Mouse (Mus musculus): ENCODE measurements around the gene Gabrb1.

Gabrb1 gene

DNA sequence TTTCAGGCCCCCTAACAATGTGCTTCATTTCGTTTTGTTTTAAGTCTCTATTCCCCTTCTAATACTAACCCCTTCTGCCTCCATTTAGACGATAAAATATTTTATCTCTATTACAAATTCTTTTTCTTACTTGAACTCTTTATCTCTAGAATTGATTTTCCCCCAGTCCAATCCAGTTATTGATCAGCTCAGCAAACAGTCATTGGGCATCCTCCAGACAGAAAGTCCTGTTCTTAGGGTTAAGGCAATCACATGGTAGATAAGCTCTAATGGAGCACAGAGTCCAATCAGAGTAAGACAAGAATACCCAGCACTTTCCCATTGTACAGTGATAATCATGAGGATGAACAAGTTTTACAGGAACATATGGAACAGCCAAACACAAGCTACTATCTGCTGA is 172.4 kb downstream of the Gabrb1 start:
- DNase-seq (ENCODE audit: low read depth) = no peak

GRCm38 (mm10) chr5:71842241-71842640 is 184.3 kb downstream of the Gabrb1 start:
- no peak for DNase-seq (ENCODE audit: low read depth)

DNA sequence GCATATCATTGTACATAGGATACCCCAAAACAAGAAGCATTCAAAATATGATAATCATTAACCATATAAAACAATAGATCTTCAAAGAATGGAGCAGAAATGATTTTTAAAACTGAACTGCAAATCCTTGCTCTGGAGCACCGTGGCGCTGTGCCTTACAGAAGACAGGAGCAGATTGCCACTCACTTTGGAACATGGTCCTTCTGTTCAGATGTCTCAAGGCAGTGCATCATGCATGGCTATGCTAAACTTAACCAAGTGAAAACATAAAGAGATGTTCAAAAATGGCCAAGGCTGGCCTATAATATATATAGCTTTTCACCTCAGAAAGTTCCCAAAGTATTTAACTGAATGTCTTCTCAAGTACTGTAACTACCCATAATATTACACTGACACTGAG is 240.3 kb downstream of the Gabrb1 start:
- no peak for DNase-seq (ENCODE audit: low read depth)

DNA sequence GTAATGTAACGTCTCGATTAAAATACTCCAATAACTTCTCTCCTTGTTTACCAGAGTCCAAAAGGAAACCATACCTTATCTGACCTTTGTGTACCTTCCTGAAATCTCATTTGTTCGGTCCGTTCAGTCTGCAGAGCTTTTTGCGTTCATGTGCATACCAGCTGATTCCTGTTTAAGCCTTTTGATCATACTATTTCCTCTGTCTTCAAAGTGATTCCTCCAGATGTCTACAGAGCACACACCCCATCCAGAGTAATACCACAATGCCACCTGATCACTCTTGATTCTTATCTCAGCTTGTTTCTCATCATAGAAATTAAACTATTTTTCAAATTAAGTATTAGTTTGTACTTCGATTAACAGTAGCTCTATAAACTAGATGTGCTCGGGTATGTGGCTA is 245.5 kb downstream of the Gabrb1 start:
- no peak for DNase-seq (ENCODE audit: low read depth)

DNA sequence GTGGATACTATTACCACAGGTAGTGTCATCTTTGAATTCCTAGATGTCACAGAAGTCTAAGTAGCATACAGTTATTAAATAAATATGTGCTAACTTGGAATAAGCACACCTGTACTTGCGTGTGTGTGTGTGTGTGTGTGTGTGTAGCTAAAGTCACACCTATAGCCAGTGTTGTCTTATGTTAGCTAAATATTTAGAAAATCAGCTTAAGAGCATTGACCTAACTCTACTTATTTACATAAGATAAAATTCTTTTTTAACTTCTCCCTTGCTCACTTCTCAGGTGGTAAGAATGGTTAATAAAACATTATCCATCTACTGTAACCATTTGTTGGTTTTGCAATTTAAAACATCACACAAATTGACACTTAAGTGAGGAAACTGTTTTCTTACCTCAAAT is 256.1 kb downstream of the Gabrb1 start:
- DNase-seq (ENCODE audit: low read depth) = no peak

- no peak for DNase-seq (ENCODE audit: low read depth)
Measured at GRCm38 (mm10) chr5:71915711-71916110, 257.8 kb downstream of the Gabrb1 start.

GRCm38 (mm10) chr5:71917206-71917605 is 259.3 kb downstream of the Gabrb1 start:
- no peak for DNase-seq (ENCODE audit: low read depth)

DNA sequence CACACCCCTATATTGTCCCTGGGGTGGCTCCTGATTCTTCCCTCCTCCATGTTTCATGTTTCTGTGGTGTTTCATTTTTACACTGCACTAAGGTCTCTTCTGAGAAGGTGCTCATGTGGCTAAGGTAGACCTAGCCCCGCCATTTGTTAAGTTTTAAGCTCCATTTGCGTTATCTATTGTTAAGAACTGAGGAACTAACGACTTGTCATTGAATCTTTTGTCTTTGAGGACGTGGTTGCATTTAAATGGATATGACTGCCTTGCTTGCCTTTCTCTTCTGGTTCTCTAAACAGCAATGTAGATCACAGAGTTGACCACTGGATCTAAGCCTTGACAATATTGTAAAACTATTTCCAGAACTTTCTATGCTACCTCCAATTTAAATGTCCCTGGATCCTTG is 265.7 kb downstream of the Gabrb1 start:
- DNase-seq (ENCODE audit: low read depth) = no peak

DNA sequence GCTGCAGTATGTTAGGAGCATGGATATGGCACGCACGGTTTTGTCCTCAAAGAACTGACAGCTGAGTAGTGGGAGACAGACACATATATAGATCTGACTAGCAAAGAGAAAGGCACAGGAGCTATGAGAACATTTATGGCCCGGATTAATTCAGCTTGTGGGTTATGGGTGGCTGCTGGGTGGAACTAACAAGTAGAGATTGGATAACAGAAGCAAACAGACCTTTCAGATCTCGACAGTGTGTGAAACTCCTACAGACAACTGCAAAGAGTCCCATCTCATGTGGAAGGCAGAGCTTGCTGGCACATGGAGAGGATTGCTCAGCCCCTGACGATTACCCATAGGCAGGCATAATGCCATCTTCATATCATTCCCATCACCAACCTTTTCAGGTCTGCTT is 268.4 kb downstream of the Gabrb1 start:
- no peak for DNase-seq (ENCODE audit: low read depth)

DNA sequence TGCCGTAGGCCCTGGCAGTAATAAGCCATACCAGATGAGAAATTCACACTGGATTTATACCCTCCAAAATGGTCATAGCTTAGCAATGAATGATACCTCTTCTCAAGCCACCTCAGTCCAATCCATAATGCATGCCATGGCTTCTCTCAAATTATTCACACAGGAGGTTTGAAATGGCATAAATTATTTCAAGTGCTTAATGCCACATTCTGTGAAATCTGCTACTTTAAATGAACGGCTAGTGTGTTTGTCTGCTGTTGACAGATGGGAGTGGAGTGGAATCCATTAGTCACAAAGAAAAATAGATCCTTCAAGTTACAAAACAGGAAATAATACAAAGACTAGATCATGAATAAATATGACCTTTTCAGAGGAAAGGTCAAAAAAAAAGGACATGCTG is 272.1 kb downstream of the Gabrb1 start:
- DNase-seq (ENCODE audit: low read depth) = no peak

DNA sequence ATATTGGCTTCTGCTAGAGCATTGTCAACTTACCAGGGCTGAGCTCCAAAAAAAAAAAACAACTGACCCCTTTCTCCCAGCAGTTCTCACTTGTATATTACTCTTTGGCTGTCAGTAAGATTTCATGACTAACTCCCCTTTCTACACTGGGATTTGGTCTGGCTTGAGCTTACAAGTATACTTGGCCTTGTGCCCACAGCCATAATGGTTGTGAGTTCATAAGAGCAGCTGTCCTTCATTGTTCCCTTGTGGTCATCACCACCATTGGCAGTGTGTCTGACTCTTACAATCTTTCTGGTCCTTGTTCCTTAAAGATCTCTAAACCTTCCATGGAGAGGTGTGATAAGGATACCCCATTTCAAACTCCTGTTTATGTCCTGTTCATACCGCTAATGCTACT is 293.5 kb downstream of the Gabrb1 start:
- no peak for DNase-seq (ENCODE audit: low read depth)

DNA sequence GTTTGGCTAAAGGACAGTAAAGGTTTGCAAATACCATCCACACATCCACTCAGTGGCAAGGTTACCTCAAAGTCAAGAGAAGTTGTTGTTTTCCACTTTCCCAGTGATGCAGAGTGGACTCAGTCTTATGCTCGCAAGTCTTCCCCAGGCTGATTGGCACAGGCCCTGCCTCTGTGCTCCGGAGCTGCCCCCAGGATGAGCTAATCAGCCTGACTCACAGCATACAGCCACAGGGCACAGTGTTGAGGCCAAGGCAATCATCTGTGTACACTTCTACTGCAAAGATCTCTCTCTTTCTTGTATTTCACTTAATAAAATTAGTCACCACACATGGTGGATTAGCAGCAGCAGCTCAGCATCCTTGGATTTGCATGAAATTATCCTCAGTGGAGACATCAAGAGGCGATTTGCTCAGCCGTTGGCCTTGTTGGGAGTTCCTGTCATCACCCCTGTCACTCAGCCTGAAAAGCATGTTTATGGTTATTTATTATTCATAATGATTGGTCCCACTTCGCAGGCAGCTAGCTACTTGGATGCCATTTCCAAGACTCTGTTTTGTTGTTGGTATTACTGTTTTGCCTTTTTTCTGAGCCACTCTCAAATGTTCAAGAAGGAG is 297.3 kb downstream of the Gabrb1 start:
- no peak for DNase-seq (ENCODE audit: low read depth)

- no peak for DNase-seq (ENCODE audit: low read depth)
Measured at GRCm38 (mm10) chr5:71964876-71965432, 307.0 kb downstream of the Gabrb1 start.

DNA sequence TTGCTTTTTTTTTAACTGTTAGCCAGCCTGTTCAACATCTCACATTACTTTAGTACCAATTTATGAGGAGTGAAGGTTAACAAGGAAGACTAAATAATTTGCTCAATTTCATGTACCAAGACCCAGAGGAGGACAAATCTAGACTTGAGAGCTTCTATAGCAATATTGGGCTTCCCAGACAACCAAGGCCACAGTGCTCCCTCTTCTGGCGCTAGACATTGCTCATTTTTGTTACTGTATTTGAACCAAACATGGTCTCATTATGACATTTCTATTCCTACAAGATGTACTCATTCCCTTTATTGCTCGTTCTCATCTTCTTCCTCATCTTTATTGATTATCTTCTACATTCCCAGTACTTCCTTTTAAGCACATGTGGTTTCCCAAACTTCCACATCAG is 307.6 kb downstream of the Gabrb1 start:
- DNase-seq (ENCODE audit: low read depth) = no peak

- DNase-seq (ENCODE audit: low read depth) = no peak
Measured at GRCm38 (mm10) chr5:71970140-71970800, 312.4 kb downstream of the Gabrb1 start.

- DNase-seq (ENCODE audit: low read depth) = no peak
Measured at GRCm38 (mm10) chr5:71972831-71973230, 314.9 kb downstream of the Gabrb1 start.

DNA sequence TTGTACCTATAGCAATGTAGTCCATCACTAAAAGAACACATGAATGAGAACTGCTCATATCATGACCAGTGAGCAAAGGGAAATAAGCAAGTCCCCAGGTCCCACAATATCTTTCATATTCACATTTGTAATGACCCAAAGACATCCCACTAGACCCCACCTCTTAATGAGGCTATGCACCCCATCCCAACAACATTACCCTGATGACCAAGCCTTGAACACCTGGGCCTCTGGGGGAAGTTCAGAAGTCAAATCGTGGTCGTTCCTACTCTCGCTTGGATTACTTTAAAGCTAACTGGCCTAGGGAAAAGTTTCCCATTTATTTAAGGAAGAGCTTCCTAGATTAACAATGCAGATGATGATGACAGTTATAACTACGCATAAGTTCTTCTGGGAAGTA is 318.2 kb downstream of the Gabrb1 start:
- DNase-seq (ENCODE audit: low read depth) = no peak

GRCm38 (mm10) chr5:71976571-71977061 is 318.7 kb downstream of the Gabrb1 start:
- no peak for DNase-seq (ENCODE audit: low read depth)

GRCm38 (mm10) chr5:71986561-71986960 is 328.6 kb downstream of the Gabrb1 start:
- no peak for DNase-seq (ENCODE audit: low read depth)

DNA sequence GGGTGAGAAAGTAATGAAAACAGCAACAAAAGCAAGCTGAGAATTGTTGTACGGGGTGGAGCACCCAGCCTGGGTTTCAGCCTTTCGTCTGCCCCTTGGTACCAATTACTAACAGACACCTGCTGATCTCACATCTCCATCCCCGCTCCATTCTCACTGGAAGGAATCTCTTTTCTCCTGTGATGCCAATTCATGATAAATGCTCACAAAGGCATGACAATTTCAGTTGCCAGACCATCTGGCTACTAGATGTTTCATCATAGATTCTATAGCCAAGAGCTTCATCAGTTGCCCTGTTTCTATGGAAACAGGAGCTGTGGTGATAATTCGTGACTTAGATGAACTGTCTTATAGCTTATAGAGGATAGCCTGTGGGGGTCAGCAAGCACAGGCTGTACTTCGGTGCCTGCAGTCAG is 329.1 kb downstream of the Gabrb1 start:
- DNase-seq (ENCODE audit: low read depth) = no peak

DNA sequence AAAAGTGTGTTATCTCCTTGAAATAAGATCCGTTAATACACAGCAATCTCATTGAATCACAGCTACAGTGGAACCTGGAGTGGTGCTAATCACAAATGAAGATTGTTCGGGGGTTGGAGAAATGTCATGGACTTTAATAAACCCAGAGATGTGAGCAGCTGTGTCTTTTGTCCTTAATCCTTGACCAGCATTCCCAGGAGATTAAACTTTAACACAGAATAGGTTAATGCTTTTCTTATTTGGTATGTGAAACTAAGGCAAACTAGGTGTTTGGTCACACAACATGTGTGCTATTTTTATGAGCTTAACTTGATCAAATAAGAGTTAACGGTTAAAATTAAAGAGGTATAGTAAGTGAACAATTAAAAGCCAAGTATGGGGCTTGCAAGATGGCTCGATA is 341.6 kb downstream of the Gabrb1 start:
- no peak for DNase-seq (ENCODE audit: low read depth)

DNA sequence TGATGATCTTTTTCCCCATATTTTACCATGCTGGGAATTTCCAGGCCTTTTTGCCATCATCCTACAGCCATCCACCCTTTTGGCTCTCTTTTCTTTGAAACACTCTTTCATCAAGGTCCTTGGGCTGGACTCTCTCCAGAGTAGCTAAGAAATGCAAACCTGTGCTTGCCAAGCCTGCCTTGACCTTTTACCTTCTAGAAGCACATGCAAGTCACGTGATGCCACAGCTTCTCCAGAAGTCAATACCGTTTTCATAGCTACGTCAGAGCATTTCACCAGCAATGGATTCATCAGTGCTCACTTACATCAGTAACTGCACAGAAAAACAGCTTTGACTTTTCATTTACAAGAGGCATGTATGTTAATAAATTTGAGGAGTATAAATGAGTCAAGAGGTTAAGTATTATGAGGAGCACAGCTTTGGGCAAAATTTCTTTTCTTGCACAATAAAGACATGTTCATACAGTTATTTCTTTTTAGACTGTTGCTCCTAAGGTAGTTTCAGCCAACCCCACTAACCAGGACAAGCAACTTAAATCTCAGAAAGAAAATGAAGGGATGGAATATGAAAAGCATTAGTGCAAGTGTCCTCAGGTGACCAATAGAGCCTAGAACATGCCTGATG is 346.0 kb downstream of the Gabrb1 start:
- DNase-seq (ENCODE audit: low read depth) = no peak

- DNase-seq (ENCODE audit: low read depth) = no peak
Measured at GRCm38 (mm10) chr5:72036954-72037353, 379.0 kb downstream of the Gabrb1 start.

All from fibroblast of lung, adult 2 months (primary cell).